Mouse (Mus musculus): ENCODE data around the gene Ptgds.

The Ptgds gene

DNA sequence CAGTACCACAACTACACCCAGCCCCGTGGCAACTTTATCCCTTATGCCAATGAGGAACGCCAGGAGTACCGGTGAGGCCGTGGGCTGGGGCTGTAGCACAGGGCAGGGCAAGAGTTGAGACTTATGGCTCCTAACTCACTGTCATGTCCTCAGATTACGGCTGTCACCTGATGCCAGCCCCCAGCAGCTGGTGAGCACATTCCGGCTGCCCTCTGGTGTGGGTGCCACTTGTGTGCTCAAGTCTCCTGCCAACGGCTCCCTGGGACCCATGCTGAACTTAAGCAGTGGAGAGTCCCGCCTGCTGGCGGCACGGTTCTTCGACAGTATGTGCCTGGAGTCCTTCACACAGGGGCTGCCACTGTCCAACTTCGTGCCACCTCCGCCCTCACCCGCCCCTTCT is 27.2 kb downstream of the Ptgds start:
- no peak for DNase-seq (ENCODE audit: low spot score)

DNA sequence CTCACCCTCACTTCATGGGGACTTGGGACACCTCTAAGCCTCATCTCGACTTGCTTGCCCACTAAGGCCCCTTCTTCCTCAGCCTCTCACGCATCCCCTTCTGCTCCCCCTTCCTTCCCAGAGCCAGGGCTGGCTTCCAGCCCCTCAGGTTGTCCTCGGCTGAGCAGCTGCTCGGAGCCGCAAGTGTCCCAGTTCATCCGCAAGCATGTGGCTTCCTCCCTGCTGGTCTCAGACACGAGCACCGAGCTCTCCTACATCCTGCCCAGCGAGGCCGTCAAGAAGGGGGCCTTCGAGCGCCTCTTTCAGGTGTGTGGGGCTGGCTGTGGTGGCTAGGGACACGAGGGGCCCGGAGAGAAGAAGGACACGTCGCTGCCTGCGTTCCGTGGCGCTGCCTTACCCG is 28.8 kb downstream of the Ptgds start:
- no peak for DNase-seq (ENCODE audit: low spot score)

- no peak for DNase-seq (ENCODE audit: low spot score)
These were observed 33.5 kb downstream of the Ptgds start for GRCm38 (mm10) chr2:25436286-25436820.

GRCm38 (mm10) chr2:25434292-25434691 is 35.6 kb downstream of the Ptgds start:
- DNase-seq (ENCODE audit: low spot score): no peak

DNA sequence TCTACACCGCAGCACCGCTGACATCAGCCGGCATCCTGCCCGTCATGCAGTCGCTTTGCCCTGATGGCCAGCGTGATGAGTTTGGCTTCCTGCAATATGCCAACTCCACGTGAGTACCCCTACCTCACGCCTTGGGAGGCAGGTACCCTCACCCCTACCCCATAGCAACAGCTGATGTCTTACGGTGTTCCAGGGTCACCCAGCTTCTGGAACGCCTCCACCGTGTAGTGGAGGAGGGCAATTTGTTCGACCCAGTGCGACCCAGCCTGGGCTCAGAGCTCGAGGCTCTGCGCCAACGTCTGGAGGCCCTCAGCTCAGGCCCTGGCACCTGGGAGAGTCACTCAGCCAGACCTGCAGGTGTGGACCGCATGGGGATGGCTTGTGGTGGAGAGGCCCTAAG is 36.7 kb downstream of the Ptgds start:
- DNase-seq (ENCODE audit: low spot score): no peak

DNA sequence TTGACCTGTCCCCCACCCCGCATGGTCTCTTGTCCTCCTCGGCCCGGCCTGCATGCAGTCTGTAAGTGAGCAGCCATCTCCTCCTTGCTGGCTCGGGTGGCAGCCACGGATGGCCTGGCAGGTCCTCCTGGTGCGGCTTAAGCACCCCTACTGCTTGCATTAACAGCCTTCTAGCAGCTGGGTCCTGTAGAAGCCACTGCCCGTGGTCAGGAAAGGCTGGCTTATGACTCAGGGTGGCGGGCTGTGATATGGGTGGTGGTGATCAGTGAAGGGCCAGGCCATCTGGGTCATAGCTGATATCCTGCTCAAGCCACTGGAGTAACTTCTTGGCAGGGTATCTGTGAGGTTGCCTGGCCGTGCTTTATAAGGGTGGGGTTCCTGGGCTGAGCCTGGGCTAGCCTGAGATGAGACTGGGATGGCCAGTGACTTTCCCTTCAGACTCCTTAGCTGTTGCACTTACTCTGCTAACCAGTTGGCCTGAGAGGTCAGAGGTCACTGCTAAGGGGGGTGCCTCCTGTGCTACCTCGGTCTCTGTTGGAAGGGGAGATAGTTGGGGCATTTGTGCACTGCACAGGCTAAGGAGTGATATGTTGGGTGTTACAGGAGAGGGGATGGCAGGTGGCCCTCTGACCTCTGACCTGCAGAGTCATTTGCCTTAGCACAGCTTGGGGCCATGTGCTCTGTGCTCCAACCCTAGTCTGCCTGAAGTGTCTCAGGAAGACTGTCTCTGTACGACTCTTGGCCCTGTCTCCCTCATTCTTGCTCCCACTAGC is 37.3 kb downstream of the Ptgds start:
- no peak for DNase-seq (ENCODE audit: low spot score)

- no peak for DNase-seq (ENCODE audit: low spot score)
These were observed 38.5 kb downstream of the Ptgds start for GRCm38 (mm10) chr2:25431308-25431855.

DNA sequence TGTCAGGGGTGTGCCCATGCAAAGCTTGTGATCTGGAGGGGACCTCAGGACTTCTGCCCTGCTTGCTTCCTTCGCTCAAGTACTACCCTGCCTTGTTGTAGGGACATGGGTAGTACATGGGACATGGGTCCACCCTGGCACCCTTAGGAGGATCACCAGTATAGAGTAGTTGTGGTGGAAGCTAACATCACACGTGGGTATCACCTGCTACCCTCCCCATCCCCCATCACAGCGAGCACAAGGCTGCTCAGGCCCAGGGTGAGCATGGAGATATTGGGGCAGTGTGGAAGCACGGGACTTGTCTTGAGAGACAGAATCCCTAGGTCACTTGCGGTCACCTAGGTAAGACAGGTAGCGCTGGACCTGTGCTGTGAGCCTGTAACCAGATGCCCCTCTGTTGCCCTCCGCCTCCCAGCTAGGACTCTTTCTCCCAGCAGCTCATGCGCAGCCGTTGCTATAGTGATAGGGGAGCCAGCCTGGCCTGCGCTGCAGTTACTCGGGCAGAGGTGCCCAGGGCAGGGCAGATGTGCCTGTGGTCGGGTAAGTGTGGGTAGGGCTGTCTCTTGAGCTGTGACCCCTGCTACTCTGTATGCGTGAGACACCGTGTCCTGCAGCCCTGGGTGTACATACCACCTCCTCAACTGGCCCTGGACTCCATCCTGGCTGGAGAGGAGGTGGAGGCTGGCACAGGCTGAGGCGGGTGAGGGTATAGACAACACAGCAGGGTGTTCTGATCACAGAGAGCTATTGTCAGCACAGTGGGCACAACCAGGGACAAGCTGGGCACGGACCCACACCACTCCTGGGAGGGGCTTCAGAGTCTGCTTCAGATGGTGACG is 39.2 kb downstream of the Ptgds start:
- DNase-seq (ENCODE audit: low spot score): no peak

DNA sequence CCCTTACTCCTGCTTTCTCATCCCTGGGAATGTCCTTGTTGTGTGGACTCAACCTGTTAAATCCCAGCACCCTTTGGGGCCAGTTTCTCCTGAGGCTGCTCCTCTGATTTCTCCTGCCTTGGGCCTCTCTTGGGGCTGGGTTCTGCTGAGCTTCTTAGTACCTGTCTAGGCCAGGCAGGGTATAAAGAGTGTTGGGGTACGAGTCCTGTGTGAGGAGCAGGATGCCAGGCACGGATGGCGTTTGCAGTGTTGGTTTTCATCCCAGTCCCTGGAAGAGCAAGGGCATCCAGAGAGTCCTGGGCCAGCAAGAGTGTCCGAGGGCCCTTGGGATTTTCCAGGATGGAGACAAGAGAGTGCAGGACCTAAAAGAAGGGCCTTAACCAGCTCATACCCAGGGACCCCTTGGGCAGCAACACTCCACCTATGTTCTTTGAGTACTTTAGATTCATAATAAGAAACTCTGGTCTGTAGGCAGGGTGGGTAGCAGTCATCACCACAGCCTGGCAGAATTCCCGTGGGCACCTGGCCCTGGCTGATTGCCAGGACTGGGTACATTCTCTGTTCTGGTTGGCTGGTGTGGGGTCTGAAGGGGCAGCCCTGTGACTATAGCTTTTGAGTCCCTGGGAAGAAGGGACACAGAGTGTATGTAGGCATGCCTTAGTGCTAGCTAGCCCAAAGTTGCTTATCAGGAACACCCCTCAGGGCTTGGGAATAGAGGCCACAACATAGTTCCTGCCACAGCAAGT is 40.2 kb downstream of the Ptgds start:
- no peak for DNase-seq (ENCODE audit: low spot score)

DNA sequence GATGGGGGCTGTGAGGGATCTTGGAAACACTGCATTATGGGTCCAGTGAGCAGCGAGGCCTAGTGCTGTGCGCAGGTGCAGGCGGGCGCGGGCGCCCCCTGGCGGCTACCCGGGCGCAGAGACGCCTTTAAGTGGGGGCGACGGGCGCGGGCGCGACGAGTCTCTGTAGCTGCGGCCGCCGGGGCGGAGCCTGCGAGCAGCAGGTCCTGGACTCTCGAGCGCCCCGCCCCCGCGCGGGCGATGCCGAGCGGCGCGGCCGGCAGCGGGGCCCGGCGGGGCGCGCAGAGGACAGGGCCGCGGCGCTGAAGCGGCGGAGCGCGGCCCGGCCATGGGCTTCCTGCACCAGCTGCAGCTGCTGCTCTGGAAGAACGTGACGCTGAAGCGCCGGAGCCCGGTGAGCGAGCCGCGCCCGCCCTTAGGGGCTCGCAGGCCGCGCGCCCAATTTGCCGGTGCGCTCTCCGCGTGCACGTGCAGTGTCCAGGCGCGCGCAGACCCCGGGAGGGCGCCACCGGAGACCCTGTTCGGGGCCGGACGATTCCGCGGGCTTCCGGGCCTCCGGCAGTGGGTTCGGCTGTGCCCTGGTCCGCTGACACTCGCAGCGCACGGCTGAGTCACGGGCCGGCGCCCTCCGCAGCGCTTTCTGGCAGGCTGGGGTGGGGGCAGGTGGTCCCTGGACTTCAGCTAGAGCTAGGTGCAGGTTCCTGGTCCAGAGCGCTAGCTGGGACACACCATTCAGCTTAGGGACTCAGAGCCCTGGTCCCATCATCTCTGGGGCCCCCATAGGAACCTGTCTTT is 41.2 kb downstream of the Ptgds start, which contains the start of gene Abca2:
Gene Abca2, plus strand, starts transcription at position 262 of the 795 bp plus-strand sequence.
- DNase-seq (ENCODE audit: low spot score): peak; percentile 93

GRCm38 (mm10) chr2:25427256-25427655 is 42.6 kb downstream of the Ptgds start:
- no peak for DNase-seq (ENCODE audit: low spot score)

DNA sequence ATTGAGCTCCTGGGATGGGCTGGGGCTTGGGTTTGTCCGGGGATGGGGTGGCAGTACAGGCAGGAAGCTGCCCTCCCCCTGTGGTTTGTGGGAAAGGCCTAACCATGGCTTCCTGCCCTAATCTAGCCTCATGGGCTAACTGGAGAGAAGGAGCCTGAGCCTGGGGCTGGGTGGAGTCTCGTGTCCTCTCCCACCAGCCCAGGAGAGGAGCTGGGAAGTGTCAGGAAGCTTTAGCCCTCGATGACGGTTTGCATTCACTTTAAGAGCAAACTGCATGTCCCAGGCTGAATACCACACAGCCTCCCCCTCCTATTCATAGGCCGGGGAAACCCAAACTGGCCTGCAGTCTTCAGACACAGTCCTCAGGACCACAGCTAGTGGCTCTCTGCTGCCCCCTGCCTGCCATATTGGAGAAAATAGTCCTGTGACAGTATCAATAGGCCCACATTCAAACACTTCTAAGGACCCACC is 43.1 kb downstream of the Ptgds start:
- peak; percentile 50 for DNase-seq (ENCODE audit: low spot score)

DNA sequence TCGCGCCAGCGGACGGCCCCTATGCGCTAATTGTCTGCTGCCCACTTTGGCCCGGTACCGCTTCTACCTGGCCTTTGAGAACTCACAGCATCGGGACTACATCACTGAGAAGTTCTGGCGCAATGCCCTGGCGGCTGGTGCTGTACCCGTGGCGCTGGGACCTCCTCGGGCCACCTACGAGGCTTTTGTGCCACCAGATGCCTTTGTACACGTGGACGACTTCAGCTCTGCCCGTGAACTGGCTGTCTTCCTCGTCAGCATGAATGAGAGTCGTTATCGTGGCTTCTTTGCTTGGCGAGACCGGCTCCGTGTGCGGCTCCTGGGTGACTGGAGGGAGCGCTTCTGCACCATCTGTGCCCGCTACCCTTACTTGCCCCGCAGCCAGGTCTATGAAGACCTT is 44.4 kb downstream of the Ptgds start:
- no peak for DNase-seq (ENCODE audit: low spot score)

GRCm38 (mm10) chr2:25423626-25424025 is 46.2 kb downstream of the Ptgds start:
- no peak for DNase-seq (ENCODE audit: low spot score)

- no peak for DNase-seq (ENCODE audit: low spot score)
These were observed 47.0 kb downstream of the Ptgds start, which contains the start of gene Fut7 for GRCm38 (mm10) chr2:25422587-25423410. Gene Fut7 (plus strand): TSS chr2:25423267.

DNA sequence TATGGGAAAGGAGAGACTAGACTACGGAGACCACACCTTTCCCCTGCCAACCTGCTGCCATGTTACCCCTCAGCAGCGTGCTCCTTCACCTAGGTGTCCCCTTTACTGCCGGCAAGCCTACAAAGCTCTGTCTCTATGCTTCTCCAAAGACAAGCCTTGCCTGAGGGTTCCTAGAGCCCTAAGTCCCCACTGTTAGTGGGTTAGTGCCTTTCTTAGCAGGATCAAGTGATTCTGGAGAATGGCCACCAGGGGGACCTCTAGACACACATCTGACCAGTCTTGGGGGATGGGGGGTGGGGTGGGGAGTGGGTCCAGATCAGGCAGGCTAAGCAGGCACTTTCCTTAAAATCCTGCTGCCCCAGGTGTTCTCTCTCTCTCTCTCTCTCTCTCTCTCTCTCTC is 48.0 kb downstream of the Ptgds start:
- no peak for DNase-seq (ENCODE audit: low spot score)

- no peak for DNase-seq (ENCODE audit: low spot score)
These were observed 52.4 kb downstream of the Ptgds start for GRCm38 (mm10) chr2:25417426-25417825.
